Mouse (Mus musculus) spleen, adult 2 months (tissue): ENCODE measurements at regions not wholly inside any gene's neighbourhood (a gene's known extent, or its start where the extent isn't known, plus 50 kb on each side); places are given as distances from the start of the nearest gene placed in this dataset.
A peak's percentile ranks its signal among the peaks of the same experiment; 100 is the strongest.

ENCODE experiments used
- DNase-seq, 2 experiments: peaks; one replicate each; pipeline versions ENCODE4 v3.0.0 to v3.0.0-alpha.2; 2012 to 2021; ENCODE audit warnings: low spot score in 2 of 2, low read depth in 1 of 2
- H3K27ac ChIP-seq: fragments of 200-500 bp; 2 replicates; pipeline ENCODE4 v1.5.1; 2012; ENCODE audit warnings: low read length, inconsistent platforms; ENCODE audit not compliant: insufficient read depth
- H3K27me3 ChIP-seq: fragments of 200-500 bp; 2 replicates; pipeline ENCODE4 v1.6.1; 2012; ENCODE audit warnings: mild to moderate bottlenecking, moderate library complexity, low read length, inconsistent platforms; ENCODE audit not compliant: control insufficient read depth, insufficient read depth
- H3K36me3 ChIP-seq: fragments of 200-500 bp; 2 replicates; pipeline ENCODE4 v1.6.1; 2012; ENCODE audit warnings: mild to moderate bottlenecking, low read length, inconsistent platforms; ENCODE audit not compliant: control insufficient read depth, insufficient read depth
- H3K4me1 ChIP-seq: fragments of 200-500 bp; 2 replicates; pipeline ENCODE4 v1.6.1; 2011; ENCODE audit warnings: inconsistent platforms; ENCODE audit not compliant: control insufficient read depth, insufficient read depth, insufficient read length
- H3K4me3 ChIP-seq: fragments of 200-500 bp; 2 replicates; pipeline ENCODE4 v1.5.1; 2011; ENCODE audit warnings: mild to moderate bottlenecking, inconsistent platforms; ENCODE audit not compliant: insufficient read depth, insufficient read length; ENCODE audit errors: extremely low read depth
- CTCF ChIP-seq: fragments of 200-500 bp; IDR thresholded peaks from 2 replicates; pipeline ENCODE4 v1.5.1; 2011; ENCODE audit warnings: mild to moderate bottlenecking, inconsistent platforms; ENCODE audit not compliant: insufficient read depth, insufficient read length, insufficient replicate concordance; ENCODE audit errors: extremely low read depth
- POLR2A ChIP-seq: fragments of 200-500 bp; IDR thresholded peaks from 2 replicates; pipeline ENCODE4 v1.6.1; 2011; ENCODE audit warnings: low read depth, low read length, inconsistent platforms
- WGBS: fragments of 180-500 bp; shearing (Covaris S2); methylation state at CpG from one replicate; pipeline ENCODE4 v1.1.7; 2018; 5-methylcytosine and 5-hydroxymethylcytosine counted together

GRCm38 (mm10) chr13:110477709-110478108 lies 82.9 kb downstream of the Plk2 start:
- peaks cover 6% of the 10 kb centered on the region; the same call in 1 of the 2 replicates for H3K4me1 ChIP-seq
- no peak overlapping the region for H3K4me3 ChIP-seq
- H3K27ac ChIP-seq, result no peak overlapping the region; the same call in 1 of the 2 replicates
- DNase-seq, result peak in 1 of 2 experiments; percentile 45
- no peak for TF ChIP-seq POLR2A
- TF ChIP-seq CTCF, result no peak
- WGBS, result 23% methylated on average over 5 of the region's 5 CpGs
- H3K36me3 ChIP-seq, result no peaks in the 10 kb centered on the region
- no peaks in the 10 kb centered on the region for H3K27me3 ChIP-seq

DNA sequence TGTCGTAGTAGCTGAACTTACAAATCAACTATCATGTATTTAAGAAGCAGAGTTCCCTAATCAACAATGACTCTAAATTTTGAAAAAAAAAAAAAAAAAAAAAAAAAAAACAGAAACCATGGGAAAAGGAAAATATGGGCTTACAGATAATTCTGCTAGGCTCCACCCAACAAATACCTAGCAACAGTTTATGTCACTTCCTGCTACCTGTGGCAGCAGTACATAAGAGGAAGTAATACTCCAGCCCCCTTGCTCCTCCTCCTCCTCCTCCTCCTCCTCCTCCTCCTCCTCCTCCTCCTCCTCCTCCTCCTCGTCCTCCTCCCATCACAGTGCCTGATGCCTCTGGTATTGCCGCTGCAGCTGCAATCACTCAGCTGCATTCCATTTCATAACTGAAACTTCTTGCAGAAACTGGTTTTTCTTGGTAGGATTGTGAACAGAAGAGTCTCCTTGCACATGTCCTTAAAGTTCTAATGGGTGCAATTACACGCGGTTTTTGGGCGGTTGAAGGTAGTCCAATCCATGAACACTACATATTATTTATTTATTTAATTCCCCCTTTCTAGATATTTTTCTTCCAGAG lies 89.6 kb downstream of the Plk2 start:
- WGBS, result 84% methylated on average over 5 of the region's 6 CpGs
- peak in 1 of 2 experiments; percentile 12 for DNase-seq
- no peaks in the 10 kb centered on the region for H3K4me1 ChIP-seq
- H3K4me3 ChIP-seq, result no peak overlapping the region
- no peaks in the 10 kb centered on the region for H3K36me3 ChIP-seq
- no peaks in the 10 kb centered on the region for H3K27me3 ChIP-seq
- H3K27ac ChIP-seq, result no peak overlapping the region
- TF ChIP-seq POLR2A (no peak), CTCF (no peak)

DNA sequence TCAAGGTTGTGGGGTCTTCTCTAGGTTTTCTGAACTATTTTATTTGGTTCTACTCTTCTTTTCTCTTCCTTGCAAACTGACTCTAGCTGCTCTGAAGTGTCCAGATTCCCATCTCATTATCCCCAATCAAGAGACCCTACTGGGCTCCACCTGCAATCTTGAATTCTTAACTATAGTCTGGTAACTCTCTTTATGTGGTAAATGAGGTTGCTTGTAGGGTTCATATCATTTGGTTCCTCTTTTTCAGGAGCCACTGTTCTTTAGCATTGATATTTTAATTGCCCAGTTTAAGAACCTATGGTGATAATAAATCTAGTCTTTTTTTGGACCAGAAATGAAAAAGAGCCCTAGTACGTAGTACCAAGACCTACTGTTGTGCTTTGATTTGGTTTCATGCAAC lies 90.7 kb downstream of the Plk2 start:
- Histone ChIP-seq H3K27me3 (no peaks in the 10 kb centered on the region), H3K4me1 (no peaks in the 10 kb centered on the region), H3K36me3 (no peaks in the 10 kb centered on the region), H3K4me3 (no peak overlapping the region), H3K27ac (no peak overlapping the region)
- no peak for DNase-seq
- WGBS, result 51% methylated on average over 1 of the region's 1 CpGs
- no peak for TF ChIP-seq CTCF
- TF ChIP-seq POLR2A, result no peak

DNA sequence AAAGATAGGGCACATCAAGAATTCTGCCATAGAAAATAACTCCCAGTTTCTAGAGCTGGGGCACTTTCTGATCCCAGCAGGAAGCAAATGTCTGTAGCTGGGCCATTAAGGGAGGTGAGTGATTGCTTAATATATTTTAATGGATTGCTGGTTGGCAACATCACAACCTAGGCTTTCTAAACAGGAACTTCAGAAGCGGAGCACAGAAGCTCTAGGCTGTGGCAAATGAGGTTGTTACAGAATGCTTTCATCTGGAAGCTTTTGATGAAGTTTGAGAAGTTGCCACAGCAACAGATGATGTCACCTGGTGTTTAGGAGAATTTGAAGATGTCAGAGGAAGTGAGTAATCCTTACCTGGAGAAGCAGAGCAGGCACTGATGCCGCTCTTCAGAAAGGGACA lies 95.3 kb downstream of the Plk2 start:
- Histone ChIP-seq H3K27ac (no peak overlapping the region), H3K27me3 (no peaks in the 10 kb centered on the region), H3K36me3 (no peaks in the 10 kb centered on the region), H3K4me1 (no peaks in the 10 kb centered on the region), H3K4me3 (no peak overlapping the region)
- DNase-seq, result no peak
- WGBS, result 82% methylated on average over 2 of the region's 2 CpGs
- no peak for TF ChIP-seq POLR2A
- TF ChIP-seq CTCF, result no peak

DNA sequence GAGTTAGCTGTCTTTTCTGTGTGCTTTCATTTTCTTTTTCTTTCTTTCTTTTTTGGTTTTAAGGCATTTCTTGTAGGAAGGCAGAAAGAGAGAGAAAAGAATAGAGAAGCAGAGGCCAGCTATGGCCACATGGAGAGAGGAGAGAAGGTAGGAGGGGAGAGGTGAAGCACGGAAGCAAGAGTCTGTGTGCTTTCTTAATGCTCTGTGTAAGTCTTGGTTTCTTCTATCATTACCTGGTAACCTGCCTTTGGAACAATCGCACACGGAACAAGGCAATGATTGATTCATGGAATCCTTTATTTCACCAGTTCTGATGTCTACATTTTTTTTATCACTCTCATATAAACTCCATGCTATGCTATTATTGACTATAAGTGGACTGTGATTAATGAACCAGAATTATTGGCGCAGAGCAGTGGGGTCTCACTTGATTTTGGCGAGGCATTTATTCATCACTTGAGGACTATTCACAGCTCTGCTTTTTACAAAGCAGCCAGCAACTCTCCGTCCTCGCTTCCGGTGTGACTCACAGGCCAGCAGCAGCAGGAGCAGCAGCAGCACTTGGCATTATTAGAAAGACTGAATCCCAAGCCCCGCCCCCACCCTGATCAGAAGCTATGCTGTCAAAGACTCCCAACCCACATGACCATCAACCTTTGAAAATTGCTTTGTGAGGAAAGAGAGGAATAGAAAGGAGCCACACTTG lies 97.6 kb downstream of the Plk2 start:
- no peaks in the 10 kb centered on the region for H3K27me3 ChIP-seq
- H3K4me3 ChIP-seq, result no peak overlapping the region
- no peak overlapping the region for H3K27ac ChIP-seq
- TF ChIP-seq POLR2A (no peak), CTCF (no peak)
- WGBS, result 70% methylated on average over 9 of the region's 9 CpGs
- DNase-seq, result no peak
- H3K4me1 ChIP-seq, result no peaks in the 10 kb centered on the region
- no peaks in the 10 kb centered on the region for H3K36me3 ChIP-seq

DNA sequence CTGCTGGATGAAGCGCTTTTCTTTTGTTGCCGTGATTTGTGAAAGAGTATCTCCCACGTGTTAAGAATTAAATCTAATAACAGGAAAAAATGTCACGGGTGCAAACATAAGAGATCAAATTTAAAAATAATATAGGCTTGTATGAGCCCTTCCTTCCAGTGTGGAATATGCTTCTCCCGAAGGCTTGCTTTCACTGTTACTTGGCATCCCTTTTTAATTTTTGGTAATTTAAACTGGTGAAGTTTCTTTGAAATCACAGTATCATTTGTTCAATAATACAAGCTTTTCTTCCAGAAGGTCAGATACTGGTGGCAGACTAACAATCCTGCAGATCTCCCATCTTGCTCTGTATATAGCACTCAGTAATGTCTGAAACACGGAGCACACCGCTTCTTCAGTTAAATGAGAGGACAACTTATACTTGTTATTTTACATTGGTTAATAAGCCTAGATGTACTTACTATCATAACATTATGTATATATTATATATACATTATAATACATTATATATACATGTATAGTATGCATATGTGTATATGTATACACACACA lies 98.2 kb downstream of the Plk2 start:
- H3K4me3 ChIP-seq, result no peak overlapping the region
- no peaks in the 10 kb centered on the region for H3K27me3 ChIP-seq
- no peaks in the 10 kb centered on the region for H3K4me1 ChIP-seq
- no peak overlapping the region for H3K27ac ChIP-seq
- no peaks in the 10 kb centered on the region for H3K36me3 ChIP-seq
- 88% methylated on average over 7 of the region's 7 CpGs for WGBS
- no peak for TF ChIP-seq POLR2A
- TF ChIP-seq CTCF, result no peak
- no peak for DNase-seq

DNA sequence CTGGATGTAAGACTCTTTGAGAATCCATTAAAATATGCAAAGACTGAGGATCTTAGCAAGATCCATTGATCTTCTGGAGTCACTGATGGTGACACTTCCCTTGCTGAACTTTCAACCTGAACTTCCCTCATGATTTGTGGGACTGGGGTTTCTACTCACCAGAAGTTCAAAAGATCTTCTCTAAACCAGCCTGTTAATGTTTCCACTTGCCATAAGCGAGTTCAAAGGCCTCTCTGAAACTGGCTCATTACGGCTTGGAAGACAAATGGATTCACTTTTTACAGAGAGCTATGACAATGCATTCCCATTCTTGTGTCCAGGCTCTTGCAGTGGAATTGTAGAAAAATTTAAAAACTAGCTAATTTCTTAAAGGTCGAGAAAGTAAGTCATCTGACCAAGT lies 102.6 kb downstream of the Plk2 start:
- Histone ChIP-seq H3K27ac (no peak overlapping the region), H3K4me3 (no peak overlapping the region), H3K4me1 (no peaks in the 10 kb centered on the region), H3K27me3 (no peaks in the 10 kb centered on the region), H3K36me3 (no peaks in the 10 kb centered on the region)
- TF ChIP-seq POLR2A (no peak), CTCF (no peak)
- no peak for DNase-seq
- 89% methylated on average over 3 of the region's 3 CpGs for WGBS
